Mouse (Mus musculus): ENCODE measurements around the gene Cyb561d2. TPM values are rescaled to one million over a fixed set of nuclear protein-coding genes. Genes with fewer than 3 reads are reported as not detected.

Gene Cyb561d2
- polyA plus RNA-seq, 1 experiment from 2014 or later, result 34.7 TPM

- H3K27me3 ChIP-seq, result 0 out of 2 replicates have a peak, but pooled peaks cover 2% of the 10 kb centered on the region
- peaks cover 23% of the 10 kb centered on the region for H3K36me3 ChIP-seq
- no peak for ATAC-seq (replicated peaks)
- 93% methylated on average over 12 of the region's 12 CpGs for WGBS
- H3K4me3 ChIP-seq, result no peak overlapping the region
- no peak overlapping the region for H3K9ac ChIP-seq (replicated peaks)
- no peak overlapping the region for H3K27ac ChIP-seq (replicated peaks)
- no peak overlapping the region for H3K4me2 ChIP-seq (replicated peaks)
- peaks cover 42% of the 10 kb centered on the region for H3K4me1 ChIP-seq
- H3K9me3 ChIP-seq, result no peaks in the 10 kb centered on the region
Observed at GRCm38 (mm10) chr9:107544729-107545128, 2.7 kb upstream of the Cyb561d2 start.

- Histone ChIP-seq H3K4me3 (no peak overlapping the region), H3K36me3 (peaks cover 28% of the 10 kb centered on the region), H3K27ac (replicated peaks) (no peak overlapping the region), H3K9ac (replicated peaks) (no peak overlapping the region), H3K9me3 (no peaks in the 10 kb centered on the region), H3K4me1 (peaks cover 42% of the 10 kb centered on the region), H3K4me2 (replicated peaks) (no peak overlapping the region), H3K27me3 (no peaks in the 10 kb centered on the region)
- no peak for ATAC-seq (replicated peaks)
- 92% methylated on average over 17 of the region's 17 CpGs for WGBS
Observed at GRCm38 (mm10) chr9:107544196-107544700, 2.3 kb upstream of the Cyb561d2 start.

GRCm38 (mm10) chr9:107543299-107543698 is 1.3 kb upstream of the Cyb561d2 start:
- no peaks in the 10 kb centered on the region for H3K9me3 ChIP-seq
- WGBS, result 88% methylated on average over 11 of the region's 11 CpGs
- H3K27ac ChIP-seq (replicated peaks), result no peak overlapping the region
- no peak overlapping the region for H3K4me3 ChIP-seq
- H3K9ac ChIP-seq (replicated peaks), result no peak overlapping the region
- no peak overlapping the region for H3K4me2 ChIP-seq (replicated peaks)
- H3K36me3 ChIP-seq, result peaks cover 38% of the 10 kb centered on the region
- H3K4me1 ChIP-seq, result peaks cover 42% of the 10 kb centered on the region
- H3K27me3 ChIP-seq, result no peaks in the 10 kb centered on the region
- no peak for ATAC-seq (replicated peaks)

GRCm38 (mm10) chr9:107542721-107543120 is 728 bp upstream of the Cyb561d2 start:
- H3K27me3 ChIP-seq, result no peaks in the 10 kb centered on the region
- H3K4me2 ChIP-seq (replicated peaks), result peak overlapping the region; percentile 77
- peak overlapping the region; percentile 65; the same call in 1 of the 2 replicates for H3K9ac ChIP-seq (replicated peaks)
- no peaks in the 10 kb centered on the region for H3K9me3 ChIP-seq
- H3K4me3 ChIP-seq, result peak overlapping the region; percentile 89
- H3K4me1 ChIP-seq, result peaks cover 46% of the 10 kb centered on the region
- WGBS, result 46% methylated on average over 8 of the region's 8 CpGs
- no peak overlapping the region for H3K27ac ChIP-seq (replicated peaks)
- H3K36me3 ChIP-seq, result peaks cover 44% of the 10 kb centered on the region
- no peak for ATAC-seq (replicated peaks)

GRCm38 (mm10) chr9:107542352-107542686 is 326 bp upstream of the Cyb561d2 start:
- Histone ChIP-seq H3K9ac (replicated peaks) (peak overlapping the region; percentile 65), H3K4me3 (peak overlapping the region; percentile 89), H3K27me3 (no peaks in the 10 kb centered on the region), H3K27ac (replicated peaks) (peak overlapping the region; percentile 66), H3K4me1 (peaks cover 46% of the 10 kb centered on the region), H3K4me2 (replicated peaks) (peak overlapping the region; percentile 77), H3K9me3 (no peaks in the 10 kb centered on the region), H3K36me3 (peaks cover 46% of the 10 kb centered on the region)
- under 1% methylated on average over 11 of the region's 11 CpGs for WGBS
- ATAC-seq (replicated peaks), result peak; percentile 11; the same call in 1 of the 2 replicates

- H3K4me1 ChIP-seq, result peaks cover 46% of the 10 kb centered on the region
- H3K4me3 ChIP-seq, result peak overlapping the region; percentile 89
- no peaks in the 10 kb centered on the region for H3K9me3 ChIP-seq
- no peak for ATAC-seq (replicated peaks)
- peak overlapping the region; percentile 77 for H3K4me2 ChIP-seq (replicated peaks)
- WGBS, result 35% methylated on average over 10 of the region's 10 CpGs
- no peaks in the 10 kb centered on the region for H3K27me3 ChIP-seq
- H3K36me3 ChIP-seq, result peaks cover 46% of the 10 kb centered on the region
- no peak overlapping the region; the same call in 1 of the 2 replicates for H3K27ac ChIP-seq (replicated peaks)
- H3K9ac ChIP-seq (replicated peaks), result peak overlapping the region; percentile 65
Observed at GRCm38 (mm10) chr9:107541005-107541404, 988 bp downstream of the Cyb561d2 start.

- 0 out of 2 replicates have a peak overlapping the region, but pooled peaks have one; percentile 89 for H3K4me3 ChIP-seq
- H3K4me1 ChIP-seq, result peaks cover 48% of the 10 kb centered on the region
- no peak for ATAC-seq (replicated peaks)
- H3K27me3 ChIP-seq, result no peaks in the 10 kb centered on the region
- H3K9ac ChIP-seq (replicated peaks), result no peak overlapping the region; the same call in 1 of the 2 replicates
- no peaks in the 10 kb centered on the region for H3K9me3 ChIP-seq
- WGBS, result 79% methylated on average over 4 of the region's 4 CpGs
- H3K36me3 ChIP-seq, result peaks cover 46% of the 10 kb centered on the region
- no peak overlapping the region for H3K27ac ChIP-seq (replicated peaks)
- peak overlapping the region; percentile 77; the same call in 1 of the 2 replicates for H3K4me2 ChIP-seq (replicated peaks)
Observed at GRCm38 (mm10) chr9:107540420-107540819, 1.6 kb downstream of the Cyb561d2 start.

GRCm38 (mm10) chr9:107539940-107540339 is 2.1 kb downstream of the Cyb561d2 start:
- Histone ChIP-seq H3K27me3 (no peaks in the 10 kb centered on the region), H3K27ac (replicated peaks) (no peak overlapping the region), H3K36me3 (peaks cover 44% of the 10 kb centered on the region), H3K9ac (replicated peaks) (no peak overlapping the region), H3K4me2 (replicated peaks) (no peak overlapping the region), H3K4me1 (peaks cover 50% of the 10 kb centered on the region), H3K4me3 (no peak overlapping the region), H3K9me3 (no peaks in the 10 kb centered on the region)
- WGBS, result 93% methylated on average over 8 of the region's 8 CpGs
- no peak for ATAC-seq (replicated peaks)

- H3K4me1 ChIP-seq, result peaks cover 53% of the 10 kb centered on the region
- no peak overlapping the region for H3K4me3 ChIP-seq
- H3K36me3 ChIP-seq, result peaks cover 32% of the 10 kb centered on the region
- WGBS, result 94% methylated on average over 3 of the region's 3 CpGs
- no peak overlapping the region for H3K4me2 ChIP-seq (replicated peaks)
- H3K27ac ChIP-seq (replicated peaks), result no peak overlapping the region
- no peak for ATAC-seq (replicated peaks)
- H3K27me3 ChIP-seq, result no peaks in the 10 kb centered on the region
- H3K9ac ChIP-seq (replicated peaks), result no peak overlapping the region
- H3K9me3 ChIP-seq, result no peaks in the 10 kb centered on the region
Observed at GRCm38 (mm10) chr9:107538711-107539110, 3.3 kb downstream of the Cyb561d2 start.

GRCm38 (mm10) chr9:107538231-107538630 is 3.8 kb downstream of the Cyb561d2 start:
- WGBS, result 79% methylated on average over 7 of the region's 7 CpGs
- peaks cover 53% of the 10 kb centered on the region for H3K4me1 ChIP-seq

GRCm38 (mm10) chr9:107534408-107535202 is 7.4 kb downstream of the Cyb561d2 start:
- no peak for ATAC-seq (replicated peaks)
- Histone ChIP-seq H3K36me3 (peaks cover 22% of the 10 kb centered on the region), H3K4me1 (peaks cover 34% of the 10 kb centered on the region), H3K9ac (replicated peaks) (peak overlapping the region; percentile 81), H3K27me3 (no peaks in the 10 kb centered on the region), H3K27ac (replicated peaks) (peak overlapping the region; percentile 67), H3K9me3 (no peaks in the 10 kb centered on the region), H3K4me2 (replicated peaks) (peak overlapping the region; percentile 97), H3K4me3 (peak overlapping the region; percentile 65)
- WGBS, result under 1% methylated on average over 40 of the region's 40 CpGs

More at GRCm38 (mm10) chr9:107538231-107538630, 3.8 kb downstream of the Cyb561d2 start:
- Histone ChIP-seq H3K36me3 (peaks cover 29% of the 10 kb centered on the region), H3K27ac (replicated peaks) (no peak overlapping the region), H3K9ac (replicated peaks) (no peak overlapping the region), H3K4me3 (no peak overlapping the region), H3K27me3 (no peaks in the 10 kb centered on the region), H3K9me3 (no peaks in the 10 kb centered on the region), H3K4me2 (replicated peaks) (no peak overlapping the region)
- ATAC-seq (replicated peaks), result no peak

GRCm38 (mm10) chr9:107533791-107534407 is 8.1 kb downstream of the Cyb561d2 start, which contains the start of gene Tmem115:
Gene Tmem115, plus strand, starts transcription at chr9:107533945.
- Histone ChIP-seq H3K4me2 (replicated peaks) (peak within 1 kb of the TSS; percentile 97), H3K4me1 (peaks cover 34% of the 10 kb centered on the region), H3K36me3 (peaks cover 15% of the 10 kb centered on the region), H3K27me3 (no peaks in the 10 kb centered on the region), H3K9me3 (no peaks in the 10 kb centered on the region), H3K27ac (replicated peaks) (peak within 1 kb of the TSS; percentile 67), H3K4me3 (peak within 1 kb of the TSS; percentile 65), H3K9ac (replicated peaks) (peak within 1 kb of the TSS; percentile 81)
- WGBS, result under 1% methylated on average over 48 of the region's 48 CpGs
- ATAC-seq (replicated peaks), result peak; percentile 99
